Mouse (Mus musculus) kidney, embryonic 16.5 days (tissue): ENCODE results near the gene Ust. TPM values are rescaled to one million over a fixed set of nuclear protein-coding genes. Genes with fewer than 3 reads are reported as not detected.

Experiments used
- ATAC-seq: fragments of 200-750 bp; cut with Nextera tagmentation; 2 replicates; pipeline ENCODE4 v1.8.0; 2017; ENCODE audit warnings: moderate TSS enrichment; ENCODE audit not compliant: low FRiP score, low TSS enrichment
- H3K27ac ChIP-seq: fragments of 300-500 bp; sonication (generic); 2 replicates; pipeline ENCODE4 v1.5.1; 2014; ENCODE audit warnings: low read length
- H3K27me3 ChIP-seq: fragments of 300-500 bp; sonication (generic); 2 replicates; pipeline ENCODE4 v1.6.1; 2014; ENCODE audit warnings: low read length, control low read depth, mixed read lengths; ENCODE audit not compliant: insufficient read depth
- H3K36me3 ChIP-seq: fragments of 300-500 bp; sonication (generic); 2 replicates; pipeline ENCODE4 v1.6.1; 2014; ENCODE audit warnings: low read length, control low read depth, mixed read lengths; ENCODE audit not compliant: insufficient read depth
- H3K4me1 ChIP-seq: fragments of 300-500 bp; sonication (generic); 2 replicates; pipeline ENCODE4 v1.6.1; 2014; ENCODE audit warnings: low read length, control low read depth, mixed read lengths; ENCODE audit not compliant: insufficient read depth
- H3K4me2 ChIP-seq: fragments of 300-500 bp; sonication (generic); replicated peaks from 2 replicates; pipeline ENCODE4 v1.6.1; 2014; ENCODE audit warnings: low read depth, low read length
- H3K4me3 ChIP-seq: fragments of 300-500 bp; sonication (generic); 2 replicates; pipeline ENCODE4 v1.5.1; 2014; ENCODE audit warnings: mild to moderate bottlenecking, low read length
- H3K9ac ChIP-seq: fragments of 300-500 bp; sonication (generic); replicated peaks from 2 replicates; pipeline ENCODE4 v1.6.1; 2014; ENCODE audit warnings: low read length
- H3K9me3 ChIP-seq: fragments of 300-500 bp; sonication (generic); 2 replicates; pipeline ENCODE4 v1.6.1; 2016; ENCODE audit warnings: low read length, control low read depth
- WGBS: fragments of 180-500 bp; shearing (Covaris S2); extraction: QIAGEN DNeasy Blood & Tissue Kit; methylation state at CpG from one replicate; pipeline ENCODE4 v1.1.7; 2014; 5-methylcytosine and 5-hydroxymethylcytosine counted together
- polyA plus RNA-seq: library from polyadenylated mRNA; unstranded; fragments of >200 nt; fragmentation: Nextera tagmentation; extraction: Ambion mirVana; gene quantifications from 2 replicates; pipeline ENCODE4 v1.2.1, GENCODE M21; 2015

Ust gene
- polyA plus RNA-seq, 1 experiment from 2014 or later = 4.9 TPM

DNA sequence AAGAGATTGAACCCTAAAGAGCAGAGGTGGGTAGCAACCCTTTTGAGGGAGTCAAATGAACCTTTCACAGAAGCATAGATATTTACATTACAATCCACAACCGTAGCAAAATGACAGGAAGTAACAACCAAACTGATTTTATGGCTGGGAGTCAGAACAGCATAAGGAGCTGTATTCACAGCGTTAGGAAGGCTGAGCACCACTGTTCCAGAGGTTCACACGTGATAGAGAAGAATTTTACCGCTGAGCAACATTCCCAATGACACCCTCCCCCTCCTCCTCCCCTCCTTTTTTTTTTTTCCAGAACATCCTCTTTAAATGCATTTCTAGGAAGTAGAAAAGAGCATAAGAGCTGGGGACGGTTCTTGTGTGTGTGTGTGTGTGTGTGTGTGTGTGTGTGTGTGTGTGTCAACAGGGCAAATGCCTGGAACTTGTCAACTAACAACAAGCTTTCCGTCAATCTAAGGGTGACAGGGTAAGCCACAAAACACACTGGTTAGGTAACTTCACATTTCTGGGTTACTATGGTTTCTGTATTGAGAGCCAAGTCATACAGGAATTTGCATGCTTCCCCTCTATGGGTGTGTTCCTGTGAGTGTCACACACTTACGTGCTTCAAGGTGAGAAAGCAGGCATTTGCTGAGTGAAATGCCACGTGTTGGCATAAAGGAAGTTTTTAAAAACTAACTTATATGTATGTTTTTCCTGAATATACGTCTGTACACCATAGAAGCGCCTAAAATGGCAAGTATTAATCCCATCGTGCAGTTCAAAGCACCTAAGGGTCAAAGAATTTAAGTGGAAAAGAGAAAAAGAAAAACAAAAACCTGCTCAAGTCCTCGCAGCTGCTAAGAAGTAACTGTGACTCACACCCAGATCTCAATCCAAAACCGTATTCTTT is 13.0 kb downstream of the Ust start:
- no peaks in the 10 kb centered on the region for H3K27me3 ChIP-seq
- H3K4me2 ChIP-seq = no peak overlapping the region
- H3K9me3 ChIP-seq = peaks cover 4% of the 10 kb centered on the region; the same call in 1 of the 2 replicates
- WGBS = 42% methylated on average over 13 of the region's 13 CpGs
- no peak overlapping the region for H3K27ac ChIP-seq
- H3K36me3 ChIP-seq = no peaks in the 10 kb centered on the region
- H3K4me1 ChIP-seq = peaks cover 14% of the 10 kb centered on the region; the same call in 1 of the 2 replicates
- no peak overlapping the region for H3K9ac ChIP-seq
- H3K4me3 ChIP-seq = no peak overlapping the region
- ATAC-seq = no peak

- H3K9me3 ChIP-seq = peaks cover 4% of the 10 kb centered on the region; the same call in 1 of the 2 replicates
- ATAC-seq = no peak
- H3K4me1 ChIP-seq = peaks cover 14% of the 10 kb centered on the region; the same call in 1 of the 2 replicates
- WGBS = 83% methylated on average over 4 of the region's 4 CpGs
- no peak overlapping the region for H3K9ac ChIP-seq
- no peak overlapping the region for H3K4me2 ChIP-seq
- no peak overlapping the region for H3K4me3 ChIP-seq
- H3K36me3 ChIP-seq = no peaks in the 10 kb centered on the region
- H3K27ac ChIP-seq = no peak overlapping the region
- H3K27me3 ChIP-seq = no peaks in the 10 kb centered on the region
Measured at GRCm38 (mm10) chr10:8504832-8505231, 13.8 kb downstream of the Ust start.

DNA sequence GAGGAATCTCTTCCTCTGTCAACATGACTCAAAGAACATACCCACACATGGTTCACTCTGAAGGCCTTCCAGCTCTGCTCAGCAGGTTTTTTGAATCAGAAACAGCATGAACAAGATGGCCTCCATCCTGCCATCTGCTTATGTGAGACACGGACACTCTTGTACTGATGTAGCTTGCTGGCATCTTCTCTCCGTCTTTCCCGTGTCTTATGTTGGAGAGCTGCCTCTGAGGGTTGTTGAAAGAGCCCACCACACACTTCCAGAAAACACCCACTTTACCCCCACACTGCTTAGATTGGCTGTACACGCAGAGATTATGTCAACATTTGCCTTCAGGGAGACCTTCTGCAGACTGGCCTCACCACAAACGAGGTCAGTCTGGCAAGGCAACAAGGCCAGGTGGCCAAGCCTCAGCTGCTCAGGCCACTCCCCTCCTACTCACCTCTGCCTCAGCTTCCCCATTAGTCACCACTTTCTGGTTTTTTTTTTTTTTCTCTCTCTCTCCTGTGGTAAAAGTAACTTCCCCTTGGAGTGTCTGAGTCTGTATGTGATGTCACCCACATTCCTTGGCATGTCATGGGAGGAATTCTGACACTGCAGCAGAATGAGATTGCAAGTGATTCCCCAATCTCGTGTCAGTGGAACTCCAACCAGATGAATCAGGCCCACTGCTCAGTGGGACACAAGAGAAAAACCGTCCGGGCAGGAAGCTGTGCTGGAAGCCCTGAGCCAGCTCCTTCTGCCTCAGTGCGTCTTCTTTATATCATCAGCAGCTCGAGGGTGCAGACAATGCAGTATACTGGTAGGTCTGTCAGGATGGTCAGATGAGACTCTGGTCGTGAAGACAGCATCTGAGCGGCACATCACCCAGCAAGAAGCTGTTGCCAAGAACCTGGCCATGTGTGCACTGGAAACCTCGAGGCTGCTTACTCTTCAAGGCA is 19.4 kb downstream of the Ust start:
- Histone ChIP-seq H3K4me3 (no peak overlapping the region), H3K36me3 (no peaks in the 10 kb centered on the region), H3K4me1 (peaks cover 13% of the 10 kb centered on the region; the same call in 1 of the 2 replicates), H3K9ac (no peak overlapping the region), H3K27me3 (no peaks in the 10 kb centered on the region), H3K4me2 (no peak overlapping the region), H3K9me3 (peaks cover 4% of the 10 kb centered on the region; the same call in 1 of the 2 replicates), H3K27ac (no peak overlapping the region)
- ATAC-seq = no peak
- 68% methylated on average over 13 of the region's 13 CpGs for WGBS

GRCm38 (mm10) chr10:8495543-8496141 is 23.0 kb downstream of the Ust start:
- Histone ChIP-seq H3K4me1 (peaks cover 7% of the 10 kb centered on the region; the same call in 1 of the 2 replicates), H3K36me3 (no peaks in the 10 kb centered on the region)
- peak; percentile 81; the same call in 1 of the 2 replicates for ATAC-seq

GRCm38 (mm10) chr10:8491909-8492591 is 26.6 kb downstream of the Ust start:
- no peak overlapping the region for H3K9ac ChIP-seq
- no peak overlapping the region for H3K4me3 ChIP-seq
- H3K27me3 ChIP-seq = no peaks in the 10 kb centered on the region
- H3K4me2 ChIP-seq = no peak overlapping the region
- H3K9me3 ChIP-seq = no peaks in the 10 kb centered on the region
- H3K27ac ChIP-seq = no peak overlapping the region
- peaks cover 11% of the 10 kb centered on the region; the same call in 1 of the 2 replicates for H3K4me1 ChIP-seq
- ATAC-seq = no peak
- WGBS = 100% methylated on average over 1 of the region's 1 CpGs
- no peaks in the 10 kb centered on the region for H3K36me3 ChIP-seq

More at GRCm38 (mm10) chr10:8495543-8496141, 23.0 kb downstream of the Ust start:
- 28% methylated on average over 5 of the region's 5 CpGs for WGBS
- Histone ChIP-seq H3K4me3 (no peak overlapping the region), H3K27ac (peak overlapping the region; percentile 68), H3K9me3 (no peaks in the 10 kb centered on the region), H3K9ac (no peak overlapping the region), H3K4me2 (no peak overlapping the region), H3K27me3 (no peaks in the 10 kb centered on the region)

DNA sequence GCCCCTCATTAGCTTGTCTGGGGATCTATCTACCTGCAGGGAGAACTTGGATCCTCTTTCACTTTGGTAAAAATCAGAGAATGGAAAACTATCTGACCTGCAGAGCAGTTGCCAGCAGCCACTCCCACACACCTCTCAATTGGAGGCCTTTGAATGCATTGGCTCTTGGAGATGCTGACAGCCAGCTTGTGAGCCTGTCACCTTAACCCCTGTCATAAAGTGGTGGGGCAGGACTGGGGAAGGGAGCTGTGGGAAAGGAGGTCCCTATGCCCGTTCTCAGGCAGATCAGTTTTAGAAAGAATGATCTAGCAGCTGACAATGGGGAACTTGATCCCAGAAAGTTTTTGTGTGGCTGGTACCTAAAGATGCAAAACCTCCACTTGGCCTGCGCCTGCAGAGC is 31.2 kb downstream of the Ust start:
- H3K9ac ChIP-seq = no peak overlapping the region
- WGBS = 55% methylated on average over 2 of the region's 2 CpGs
- no peak overlapping the region for H3K4me3 ChIP-seq
- H3K4me1 ChIP-seq = peaks cover 6% of the 10 kb centered on the region; the same call in 1 of the 2 replicates
- H3K9me3 ChIP-seq = no peaks in the 10 kb centered on the region
- no peaks in the 10 kb centered on the region for H3K36me3 ChIP-seq
- H3K27ac ChIP-seq = no peak overlapping the region
- no peaks in the 10 kb centered on the region for H3K27me3 ChIP-seq
- no peak for ATAC-seq
- no peak overlapping the region for H3K4me2 ChIP-seq

GRCm38 (mm10) chr10:8484487-8484886 is 34.1 kb downstream of the Ust start:
- Histone ChIP-seq H3K9ac (no peak overlapping the region), H3K4me3 (no peak overlapping the region), H3K4me2 (no peak overlapping the region), H3K4me1 (peaks cover 5% of the 10 kb centered on the region; the same call in 1 of the 2 replicates), H3K9me3 (no peaks in the 10 kb centered on the region), H3K36me3 (no peaks in the 10 kb centered on the region), H3K27ac (no peak overlapping the region), H3K27me3 (no peaks in the 10 kb centered on the region)
- ATAC-seq = no peak
- 79% methylated on average over 4 of the region's 4 CpGs for WGBS

DNA sequence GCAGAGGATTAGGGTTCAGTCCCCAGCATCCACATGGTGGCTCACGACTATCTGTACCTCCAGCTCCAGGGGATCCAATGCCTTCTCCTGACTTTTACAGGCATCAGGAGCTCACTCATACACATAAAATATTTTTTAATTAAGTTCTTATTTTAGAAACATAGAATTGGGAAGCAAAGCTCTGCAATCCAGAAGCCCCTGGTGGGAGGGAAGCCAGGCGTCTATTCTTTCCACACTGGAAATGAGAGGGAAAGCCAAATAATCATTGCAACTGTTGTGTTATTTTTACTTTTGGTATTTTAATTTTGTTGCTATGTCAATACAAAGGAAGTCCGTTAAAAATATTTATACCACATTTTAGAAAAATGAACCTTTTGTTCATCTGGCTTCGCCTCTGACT is 35.8 kb downstream of the Ust start:
- WGBS = 89% methylated on average over 4 of the region's 4 CpGs
- H3K27ac ChIP-seq = no peak overlapping the region
- no peak for ATAC-seq

GRCm38 (mm10) chr10:8479779-8480178 is 38.8 kb downstream of the Ust start:
- H3K9ac ChIP-seq = no peak overlapping the region
- no peak overlapping the region for H3K4me3 ChIP-seq
- H3K36me3 ChIP-seq = no peaks in the 10 kb centered on the region
- H3K27me3 ChIP-seq = no peaks in the 10 kb centered on the region
- no peak overlapping the region for H3K27ac ChIP-seq
- no peaks in the 10 kb centered on the region for H3K4me1 ChIP-seq
- 93% methylated on average over 2 of the region's 2 CpGs for WGBS
- no peak for ATAC-seq
- H3K9me3 ChIP-seq = no peaks in the 10 kb centered on the region
- no peak overlapping the region for H3K4me2 ChIP-seq

More for the DNA sequence above, 35.8 kb downstream of the Ust start:
- Histone ChIP-seq H3K4me3 (no peak overlapping the region), H3K4me1 (no peaks in the 10 kb centered on the region), H3K4me2 (no peak overlapping the region), H3K9me3 (no peaks in the 10 kb centered on the region), H3K27me3 (no peaks in the 10 kb centered on the region), H3K9ac (no peak overlapping the region), H3K36me3 (no peaks in the 10 kb centered on the region)
